Mouse (Mus musculus) heart, postnatal 36 days (tissue): Measurements from ENCODE around the gene Iqck. TPM values are rescaled to one million over a fixed set of nuclear protein-coding genes. Genes with fewer than 3 reads are reported as not detected.
A peak's percentile ranks its signal among the peaks of the same experiment; 100 is the strongest.

Source experiments
- DNase-seq, 2 experiments: peaks; one replicate each; pipeline ENCODE4 v3.0.0; 2021 to 2022
- intact Hi-C: fragments of 180-260 bp; cut with DNase I; formaldehyde crosslinking; loops from one replicate; pipeline ENCODE4 v1.15.1; 2025
- total RNA-seq, 2 experiments: library from RNA; stranded (reverse); gene quantifications; 2 replicates each; pipeline ENCODE4 v1.2.3; 2021

Gene Iqck
- total RNA-seq, 2 experiments from 2014 or later: 0.33 to 0.35 TPM

DNA sequence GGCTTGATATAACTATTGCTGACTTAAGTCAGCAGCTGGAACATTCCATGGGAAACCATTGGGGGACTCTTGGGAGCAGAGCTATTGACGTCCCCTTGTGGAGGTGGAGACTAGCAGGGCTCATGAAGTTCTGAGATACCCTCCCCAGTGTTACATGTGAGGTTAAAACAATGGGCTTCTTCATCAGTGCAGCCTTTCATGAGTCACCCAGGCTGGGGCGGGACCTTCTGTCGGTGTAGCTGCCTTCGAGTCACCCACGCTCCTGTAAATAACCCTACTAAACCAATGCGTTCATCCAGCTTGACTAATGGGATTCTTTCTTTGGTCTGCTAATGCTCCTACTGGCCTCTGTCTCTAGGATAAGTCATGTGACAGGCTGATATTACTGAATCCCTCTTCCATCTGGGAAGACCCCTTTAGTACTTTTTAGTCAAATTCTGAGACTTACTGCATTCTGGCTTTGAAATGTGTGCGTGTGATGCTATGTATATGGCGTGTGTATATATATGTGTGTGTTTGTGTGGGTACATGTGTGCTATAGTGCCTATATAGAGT, 53.5 kb downstream of the Iqck start:
- intact Hi-C loops: no loop called here
- DNase-seq: no peak

- DNase-seq: no peak
- intact Hi-C loops: no loop called here
These were observed 54.9 kb downstream of the Iqck start for GRCm38 (mm10) chr7:118910464-118910863.

DNA sequence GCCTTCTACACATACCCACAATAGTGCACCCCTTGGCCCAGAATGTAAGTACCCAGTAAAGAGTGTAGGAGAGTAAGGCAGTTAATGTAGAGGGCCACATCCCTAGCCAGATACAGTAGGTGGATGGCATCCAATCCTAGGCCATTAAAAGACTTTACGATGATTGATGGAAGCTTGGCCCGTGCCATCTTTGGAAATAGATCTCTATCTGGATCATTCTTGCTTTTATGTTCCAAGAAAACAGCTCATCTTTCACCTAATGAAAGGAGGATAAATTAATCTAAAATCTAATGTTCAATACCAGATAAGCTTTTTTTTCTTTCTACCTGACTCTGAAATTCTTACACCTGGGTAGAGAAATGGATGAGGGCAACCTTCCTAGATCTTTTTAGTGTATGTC, 55.6 kb downstream of the Iqck start:
- intact Hi-C loops: no loop called here
- no peak for DNase-seq

- no peak for DNase-seq
- intact Hi-C loops: no loop called here
These were observed 56.0 kb downstream of the Iqck start for GRCm38 (mm10) chr7:118911571-118911970.

DNA sequence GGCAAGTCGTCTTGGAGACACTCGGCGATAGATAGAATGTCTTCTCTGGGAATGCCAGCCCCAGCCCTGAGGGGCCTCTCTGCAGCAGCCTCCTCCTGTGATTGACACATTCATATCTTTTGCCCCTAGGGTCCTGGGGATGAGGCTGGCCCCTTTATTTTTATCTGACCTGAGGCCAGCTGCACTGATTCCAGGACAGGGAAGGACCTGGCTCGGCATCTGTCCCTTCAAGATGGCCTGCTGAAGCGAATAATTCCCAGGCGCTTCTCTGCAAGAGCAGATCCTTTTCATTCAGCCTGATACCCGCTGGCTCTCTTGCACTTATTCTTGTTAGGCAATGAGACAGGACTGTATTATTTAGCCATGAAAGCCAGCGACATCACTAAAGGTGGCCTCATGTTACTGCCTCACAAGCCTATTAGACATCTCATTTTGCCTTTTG, 56.5 kb downstream of the Iqck start:
- intact Hi-C loops: no loop called here
- no peak for DNase-seq

- intact Hi-C loops: no loop called here
- DNase-seq: no peak
These were observed 59.1 kb downstream of the Iqck start for GRCm38 (mm10) chr7:118914561-118915165.

DNA sequence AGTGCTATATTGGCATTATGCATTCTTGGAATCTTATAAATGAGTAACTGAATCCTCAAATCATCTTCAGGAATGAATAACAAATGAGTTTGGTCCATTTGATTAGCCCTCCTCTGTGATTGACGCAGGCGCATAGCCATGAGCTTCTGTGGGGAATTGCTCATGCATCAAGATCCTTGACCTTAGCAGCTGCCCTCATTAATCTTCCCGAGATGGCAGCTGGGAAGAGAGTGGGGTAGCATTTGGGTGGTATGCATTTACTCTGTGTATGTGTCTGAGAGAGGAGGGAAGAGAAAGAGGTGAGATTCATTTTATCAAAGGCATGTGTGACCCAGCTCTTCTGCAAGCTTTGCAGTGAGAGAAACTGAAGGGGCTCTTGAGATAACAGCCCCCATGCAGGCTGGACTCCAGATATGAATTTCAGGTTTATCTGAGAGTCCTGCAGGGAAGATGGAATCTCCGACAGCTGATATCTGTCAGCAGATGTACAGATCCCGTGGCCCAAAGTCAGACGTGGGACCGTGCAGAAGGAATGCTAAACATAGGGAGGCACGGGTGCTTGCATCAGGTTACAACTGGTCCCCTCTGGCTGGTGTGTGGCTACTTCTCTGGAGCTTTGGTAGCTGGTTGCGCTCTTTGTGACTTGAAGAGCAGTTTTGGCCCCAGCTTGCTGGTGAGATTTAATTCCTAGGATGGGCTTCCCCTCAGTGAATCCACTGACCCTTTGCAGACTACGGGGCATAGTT, 63.9 kb downstream of the Iqck start:
- DNase-seq: no peak
- intact Hi-C loops: loop anchor here (5.0 kb wide), 1 partner anchor 62 kb away; the partner anchor contains the start of genes Iqck and Knop1

- intact Hi-C loops: loop anchor here (5.0 kb wide), 1 partner anchor 65 kb away; the partner anchor contains the start of genes Iqck and Knop1
- DNase-seq: peak; percentile 24 to 25
These were observed 67.1 kb downstream of the Iqck start for GRCm38 (mm10) chr7:118922441-118923202.

GRCm38 (mm10) chr7:118925547-118925946, 70.0 kb downstream of the Iqck start:
- intact Hi-C loops: no loop called here
- no peak for DNase-seq

- DNase-seq: no peak
- intact Hi-C loops: no loop called here
These were observed 71.1 kb downstream of the Iqck start for GRCm38 (mm10) chr7:118926516-118927260.

GRCm38 (mm10) chr7:118927279-118927678, 71.7 kb downstream of the Iqck start:
- no peak for DNase-seq
- intact Hi-C loops: no loop called here

DNA sequence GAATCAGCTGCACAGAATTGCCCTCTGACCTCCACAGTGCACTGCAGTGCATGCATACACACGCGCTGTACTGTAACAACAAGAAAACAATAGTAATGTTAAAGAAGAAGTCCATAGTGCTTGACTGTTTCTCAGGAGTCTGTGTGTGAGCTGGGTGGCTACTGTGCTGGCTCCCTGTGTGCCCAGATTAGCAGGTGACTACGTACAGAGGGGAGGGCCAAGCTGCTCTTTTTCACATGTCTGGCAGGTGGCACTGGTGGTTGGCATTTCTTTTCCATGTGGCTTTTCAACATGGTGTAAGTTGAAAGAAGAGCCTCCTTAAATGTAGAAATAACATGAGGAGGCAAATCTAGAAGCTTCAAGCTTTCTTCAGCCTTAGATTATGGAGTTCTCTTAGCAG, 72.8 kb downstream of the Iqck start:
- no peak for DNase-seq
- intact Hi-C loops: loop anchor here (2.0 kb wide), 1 partner anchor 66 kb away; the partner anchor contains the start of gene Gprc5b

GRCm38 (mm10) chr7:118928916-118929315, 73.4 kb downstream of the Iqck start:
- intact Hi-C loops: loop anchor here (2.0 kb wide), 1 partner anchor 66 kb away; the partner anchor contains the start of gene Gprc5b
- DNase-seq: no peak

- intact Hi-C loops: loop anchor here (2.0 kb wide), 1 partner anchor 65 kb away; the partner anchor contains the start of gene Gprc5b
- DNase-seq: peak; percentile 54 to 63
These were observed 74.2 kb downstream of the Iqck start for GRCm38 (mm10) chr7:118929601-118930311.

- intact Hi-C loops: no loop called here
- DNase-seq: no peak
These were observed 76.2 kb downstream of the Iqck start for GRCm38 (mm10) chr7:118931502-118932395.

DNA sequence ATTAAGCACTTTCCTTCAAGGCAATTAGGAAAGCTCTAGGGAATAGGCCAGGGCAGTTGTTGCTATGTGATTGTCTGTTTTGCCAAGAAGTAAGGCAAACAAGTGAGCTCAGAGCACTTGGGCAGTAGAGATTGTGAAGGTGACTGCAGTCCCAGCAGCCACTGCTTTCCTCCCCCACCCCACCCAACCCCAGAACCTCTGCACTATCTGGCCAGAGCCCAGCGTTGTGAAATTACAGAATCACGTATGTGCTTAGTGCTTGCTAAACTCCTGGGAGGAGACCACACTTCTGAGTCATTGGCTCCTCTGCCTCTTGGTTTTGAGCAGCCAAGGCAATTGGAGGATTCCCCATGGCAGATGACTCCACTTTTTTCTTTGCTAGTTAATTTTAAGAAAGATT, 79.8 kb downstream of the Iqck start:
- peak; percentile 56 to 71 for DNase-seq
- intact Hi-C loops: no loop called here

DNA sequence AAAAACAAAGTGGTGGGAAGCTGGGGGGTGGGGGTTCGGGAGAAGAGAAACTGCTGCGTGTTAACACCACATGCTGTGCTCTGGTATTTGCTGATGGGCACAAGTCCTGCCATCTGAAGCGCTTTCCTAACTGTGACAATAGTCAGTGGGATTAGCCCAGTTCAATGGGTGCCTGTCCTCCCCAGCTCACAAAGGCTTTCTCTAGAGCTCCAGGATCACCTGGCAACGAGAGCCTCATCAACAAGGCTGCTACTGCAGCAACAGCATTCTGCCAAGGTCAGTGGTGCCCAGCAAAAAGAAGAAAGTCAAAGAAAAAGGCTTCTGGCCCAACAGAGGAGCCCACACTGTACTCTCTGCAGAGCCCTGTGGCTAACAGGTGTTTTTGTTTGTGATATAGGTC, 81.3 kb downstream of the Iqck start:
- no peak for DNase-seq
- intact Hi-C loops: no loop called here
